10 mouse cellular contexts compared by ENCODE assay signal in genomic region chr5:97222489-97223237, GRCm38 (mm10).
DNase-seq lines count a peak whose midpoint lies in the region; ATAC-seq and TF ChIP-seq lines count a peak whose summit lies in the region.
"Had no signal": no experiment of that assay in that cellular context is flagged by ENCODE, and none has a peak within 500 bp of the region (broad histone marks: within the 10 kb centered on the region; RNA-seq: fewer than 3 reads in every experiment).

No protein-coding gene starts in this region.

- H3K9ac ChIP-seq in embryonic facial prominence, embryonic 14.5 days (ENCODE audit: low read depth, low read length), result no peak overlapping the region
- H3K9ac ChIP-seq in hindbrain, embryonic 15.5 days, result peak overlapping the region; percentile 43
- peak overlapping the region; percentile 47; the same call in 1 of the 2 replicates for H3K9ac ChIP-seq in neural tube, embryonic 14.5 days (replicated peaks; ENCODE audit: low read depth, low read length)

- intact Hi-C loops in gastrocnemius, adult 2 months (cut with DNase I), result no loop called here

- H3K4me1 ChIP-seq in cerebellum, adult 2 months (ENCODE audit: control insufficient read depth, insufficient read depth, low read length), result no peaks in the 10 kb centered on the region
- no peaks in the 10 kb centered on the region for H3K4me1 ChIP-seq in embryonic facial prominence, embryonic 14.5 days (ENCODE audit: control insufficient read depth, insufficient read depth, low read length)
- H3K4me1 ChIP-seq in hindbrain, embryonic 15.5 days (replicated peaks), result peaks cover 11% of the 10 kb centered on the region
- 0 out of 2 replicates have a peak, but pooled peaks cover 9% of the 10 kb centered on the region for H3K4me1 ChIP-seq in neural tube, embryonic 14.5 days (ENCODE audit: control insufficient read depth, insufficient read depth, low read length)

- 0 out of 2 replicates have a peak, but pooled peaks have one; percentile 47 for ATAC-seq in embryonic facial prominence, embryonic 14.5 days (ENCODE audit: low read depth)
- ATAC-seq in hindbrain, embryonic 15.5 days (ENCODE audit: low FRiP score, low read depth), result peak; percentile 63
- peak; percentile 80 for ATAC-seq in neural tube, embryonic 14.5 days (ENCODE audit: low read depth)

- H3K9me3 ChIP-seq in embryonic facial prominence, embryonic 14.5 days (ENCODE audit: control insufficient read depth, low read length), result no peaks in the 10 kb centered on the region
- H3K9me3 ChIP-seq in hindbrain, embryonic 15.5 days, result no peaks in the 10 kb centered on the region
- no peaks in the 10 kb centered on the region for H3K9me3 ChIP-seq in neural tube, embryonic 14.5 days (ENCODE audit: control insufficient read depth, low read length)

- WGBS in cerebellum, adult 2 months, result 44% methylated on average over 12 of the region's 12 CpGs
- WGBS in embryonic facial prominence, embryonic 14.5 days, result 69% methylated on average over 12 of the region's 12 CpGs
- WGBS in hindbrain, embryonic 15.5 days, result 19% methylated on average over 12 of the region's 12 CpGs
- WGBS in neural tube, embryonic 14.5 days, result 22% methylated on average over 12 of the region's 12 CpGs

- no peak for TF ChIP-seq CTCF in cerebellum, adult 2 months (IDR thresholded peaks at IDR 0.05; ENCODE audit: borderline replicate concordance, insufficient read depth, low read depth, low read length)
- no peak for TF ChIP-seq CTCF in gastrocnemius, adult 2 months (IDR thresholded peaks at IDR 0.05)

- TF ChIP-seq POLR2A in cerebellum, adult 2 months (IDR thresholded peaks at IDR 0.05; ENCODE audit: borderline replicate concordance, insufficient read depth, low read length), result no peak

- no peak overlapping the region for H3K27ac ChIP-seq in cerebellum, adult 2 months (ENCODE audit: insufficient read depth, low read length)
- no peak overlapping the region for H3K27ac ChIP-seq in embryonic facial prominence, embryonic 14.5 days (replicated peaks; ENCODE audit: low read depth, low read length)
- H3K27ac ChIP-seq in hindbrain, embryonic 15.5 days (replicated peaks), result peak overlapping the region; percentile 64
- peak overlapping the region; percentile 57 for H3K27ac ChIP-seq in neural tube, embryonic 14.5 days (ENCODE audit: low read depth, low read length)
- H3K27ac ChIP-seq in gastrocnemius, adult 2 months, result no peak overlapping the region

- DNase-seq in cerebellum, adult 2 months, result peak in 1 of 2 experiments; percentile 25
- DNase-seq in cerebellum, adult 11-12 months, result no peak
- no peak for DNase-seq in embryonic facial prominence, embryonic 14.5 days (ENCODE audit: low spot score)
- no peak for DNase-seq in frontal cortex, postnatal 14 days (ENCODE audit: low spot score in 2 of 2)
- no peak for DNase-seq in gastrocnemius, adult 2 months
- no peak for DNase-seq in layer of hippocampus, adult 9-10 months (ENCODE audit: low spot score)
- DNase-seq: adrenal gland, postnatal 14 days; thymus, postnatal 25 days had no signal

- H3K27me3 ChIP-seq in cerebellum, adult 2 months (ENCODE audit: control insufficient read depth, insufficient read depth, low read length), result no peaks in the 10 kb centered on the region
- no peaks in the 10 kb centered on the region for H3K27me3 ChIP-seq in embryonic facial prominence, embryonic 14.5 days (replicated peaks; ENCODE audit: control insufficient read depth, insufficient read depth, low read length)
- no peaks in the 10 kb centered on the region for H3K27me3 ChIP-seq in hindbrain, embryonic 15.5 days
- H3K27me3 ChIP-seq in neural tube, embryonic 14.5 days (ENCODE audit: control insufficient read depth, insufficient read depth, low read length), result no peaks in the 10 kb centered on the region

- H3K36me3 ChIP-seq in embryonic facial prominence, embryonic 14.5 days (ENCODE audit: control insufficient read depth, insufficient read depth, low read length), result no peaks in the 10 kb centered on the region
- H3K36me3 ChIP-seq in hindbrain, embryonic 15.5 days, result no peaks in the 10 kb centered on the region
- H3K36me3 ChIP-seq in neural tube, embryonic 14.5 days (ENCODE audit: control insufficient read depth, insufficient read depth, low read length), result no peaks in the 10 kb centered on the region

- no peak overlapping the region for H3K4me2 ChIP-seq in embryonic facial prominence, embryonic 14.5 days (ENCODE audit: low read depth, low read length)
- H3K4me2 ChIP-seq in hindbrain, embryonic 15.5 days, result peak overlapping the region; percentile 56
- H3K4me2 ChIP-seq in neural tube, embryonic 14.5 days (ENCODE audit: low read depth, low read length), result peak overlapping the region; percentile 69

- peak overlapping the region; percentile 67 for H3K4me3 ChIP-seq in cerebellum, adult 2 months (replicated peaks; ENCODE audit: insufficient read depth, low read depth, low read length)
- H3K4me3 ChIP-seq in embryonic facial prominence, embryonic 14.5 days (ENCODE audit: low read depth, low read length), result no peak overlapping the region
- H3K4me3 ChIP-seq in hindbrain, embryonic 15.5 days, result peak overlapping the region; percentile 36
- peak overlapping the region; percentile 33 for H3K4me3 ChIP-seq in neural tube, embryonic 14.5 days (ENCODE audit: low read depth, low read length)
- H3K4me3 ChIP-seq in gastrocnemius, adult 2 months, result no peak overlapping the region

Comparison
In these comparisons a context has a peak if more than half of its experiments do, and no peak if none do; other contexts are left out.
1. H3K27ac ChIP-seq: peak in hindbrain, embryonic 15.5 days (single experiment) and neural tube, embryonic 14.5 days (single experiment); none in cerebellum, adult 2 months (single experiment), embryonic facial prominence, embryonic 14.5 days (single experiment) and gastrocnemius, adult 2 months (single experiment).
2. H3K4me3 ChIP-seq: peak in cerebellum, adult 2 months (single experiment), hindbrain, embryonic 15.5 days (single experiment) and neural tube, embryonic 14.5 days (single experiment); none in embryonic facial prominence, embryonic 14.5 days (single experiment) and gastrocnemius, adult 2 months (single experiment).
3. Peak in every context shown above with its lines, with median percentiles within 50 percentile points of each other: ATAC-seq.